Mouse (Mus musculus): ENCODE results near the gene Lrrc25.

The Lrrc25 gene

DNA sequence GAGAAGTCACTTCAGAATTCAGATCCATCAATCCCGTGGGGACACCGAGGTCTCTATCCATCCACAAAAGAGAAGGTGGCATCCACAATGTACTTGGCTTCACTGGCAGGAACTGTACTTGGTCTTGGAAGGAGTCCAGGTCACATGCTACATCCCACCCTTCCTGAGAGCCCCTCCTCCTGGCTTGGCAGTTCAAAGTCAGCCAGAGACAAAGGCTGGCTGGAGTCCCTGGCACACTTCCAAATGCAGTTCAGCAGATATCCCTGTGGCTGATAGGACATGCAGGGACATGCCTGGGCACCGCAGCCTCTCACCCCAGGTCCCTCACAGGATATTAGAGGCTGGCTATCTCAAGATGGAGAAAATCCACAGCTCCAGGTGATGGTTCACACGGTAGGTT is 33.4 kb downstream of the Lrrc25 start:
- peak; percentile 88 to 93 for DNase-seq

DNA sequence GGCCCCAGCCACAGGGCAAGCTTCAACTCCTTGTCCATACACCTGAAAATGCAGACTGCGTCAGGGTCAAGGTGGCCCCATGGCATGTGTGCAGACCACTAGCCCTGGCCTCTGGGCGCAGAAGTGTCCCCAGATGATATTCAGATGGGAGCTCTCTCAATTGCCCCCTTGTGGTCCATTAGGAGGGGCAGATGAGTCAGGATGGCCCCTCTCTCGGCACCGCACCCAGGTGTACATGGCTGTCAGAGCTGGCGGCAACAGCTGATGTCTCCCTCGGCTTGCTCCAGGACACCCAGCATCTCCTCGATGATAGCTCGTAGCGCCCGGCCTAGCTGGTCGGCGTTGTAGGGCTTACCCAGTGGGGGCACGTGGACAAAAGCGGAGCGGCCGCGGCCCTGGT is 34.4 kb downstream of the Lrrc25 start:
- no peak for DNase-seq

DNA sequence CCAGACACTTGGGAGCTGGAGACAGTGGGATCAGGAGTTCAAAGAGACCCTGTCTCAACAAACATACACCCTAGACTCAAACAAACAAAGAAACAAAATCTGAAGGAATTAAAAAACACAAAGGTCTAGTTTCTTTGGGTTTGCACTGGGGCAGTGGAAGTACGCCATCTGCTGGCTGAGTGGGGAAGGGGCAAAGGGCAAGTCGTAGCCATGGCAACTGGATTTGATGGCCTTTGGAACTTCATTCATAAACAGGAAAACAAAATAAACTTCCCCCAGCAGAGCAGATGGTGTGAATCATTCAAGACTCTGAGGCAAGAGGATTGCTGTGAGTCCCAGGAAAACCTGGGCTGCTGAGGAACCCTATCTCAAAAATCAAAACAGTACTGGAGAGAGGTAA is 37.3 kb downstream of the Lrrc25 start:
- peak; percentile 74 to 76 for DNase-seq

DNA sequence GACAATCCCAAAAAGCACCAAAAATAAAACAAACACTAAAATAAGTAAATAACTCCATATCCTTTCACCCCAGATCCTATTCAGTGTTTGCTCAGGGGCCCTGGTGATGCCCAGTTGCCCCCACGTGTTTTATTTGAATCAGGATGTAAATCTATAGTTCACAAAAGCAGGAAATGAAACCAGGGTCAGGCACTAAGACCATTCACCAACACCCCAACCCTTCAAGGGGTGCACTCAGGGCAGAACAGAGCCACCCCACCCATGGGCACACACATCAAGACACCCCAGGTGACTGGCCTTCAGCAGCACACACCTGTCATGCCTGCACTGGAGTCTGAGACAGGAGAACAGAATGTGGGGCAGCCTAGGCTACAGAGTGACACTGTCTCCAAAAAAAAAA is 38.2 kb downstream of the Lrrc25 start:
- peak in 1 of 2 experiments; percentile 4 for DNase-seq

DNA sequence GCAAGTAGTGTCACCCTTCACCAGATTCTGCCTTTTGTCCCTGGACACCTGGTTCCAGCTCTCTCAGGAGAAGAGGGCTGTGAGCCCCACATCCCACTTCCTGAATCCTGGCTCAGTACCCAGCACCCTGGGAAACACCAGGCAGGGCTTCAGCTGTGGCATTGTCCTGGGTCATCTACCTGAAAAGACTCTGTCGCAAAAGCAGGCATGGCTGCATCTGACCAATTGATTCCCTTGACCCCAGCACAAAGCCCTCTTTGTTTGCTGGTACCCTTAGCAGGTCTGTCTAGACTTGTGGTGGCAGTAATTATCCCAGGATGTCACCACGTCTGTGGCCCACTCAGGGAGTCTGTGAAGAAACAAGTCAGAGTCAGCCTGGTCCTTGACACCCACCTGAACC is 39.5 kb downstream of the Lrrc25 start:
- DNase-seq, result no peak

DNA sequence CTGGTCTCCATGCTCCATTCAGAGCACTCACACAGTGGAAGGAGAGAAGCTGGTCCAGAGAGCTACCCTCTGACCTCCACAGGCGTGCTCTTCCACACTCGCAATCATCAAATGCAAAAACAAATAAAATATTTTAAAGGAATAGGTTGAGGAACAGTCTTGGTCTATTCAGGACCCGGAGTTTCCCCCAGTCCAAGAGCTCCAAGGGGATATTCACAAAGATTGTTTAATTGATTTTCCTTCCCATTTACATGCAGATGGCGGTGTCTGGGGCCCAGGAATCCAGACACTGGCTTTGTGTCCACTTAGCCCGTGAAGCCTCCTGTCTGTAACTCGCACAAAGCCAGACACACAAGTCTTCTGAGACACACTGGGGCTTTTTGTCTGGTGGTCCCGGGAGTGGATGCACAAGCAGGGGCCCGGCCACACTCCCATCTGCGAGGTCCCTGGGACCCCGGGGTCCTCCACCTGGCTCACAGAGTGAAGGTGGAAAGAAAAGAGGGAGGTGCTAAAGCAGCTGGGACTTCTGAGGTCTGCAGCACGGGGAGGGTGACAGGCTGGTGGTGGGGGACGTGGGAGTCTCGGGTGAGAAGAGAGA is 40.3 kb downstream of the Lrrc25 start:
- no peak for DNase-seq

DNA sequence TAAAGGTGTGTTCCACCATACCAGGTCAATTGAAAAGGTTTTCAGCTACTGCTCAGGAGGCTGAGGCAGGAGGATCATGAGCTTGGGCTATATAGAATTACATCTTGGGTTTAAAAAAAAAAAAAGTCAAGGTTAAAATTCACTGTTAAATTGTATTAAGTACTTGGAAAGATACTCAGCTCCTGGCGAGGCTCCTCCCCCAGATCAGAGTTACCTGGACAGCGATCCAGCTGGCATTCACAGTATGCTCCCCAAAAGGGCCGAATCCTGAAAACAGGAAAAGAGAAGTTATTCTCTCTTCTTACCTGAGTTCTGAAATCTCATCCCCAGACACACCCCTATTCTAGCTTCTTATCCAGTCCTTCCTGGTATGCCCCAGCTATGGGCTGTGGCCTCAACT is 41.3 kb downstream of the Lrrc25 start:
- no peak for DNase-seq

DNA sequence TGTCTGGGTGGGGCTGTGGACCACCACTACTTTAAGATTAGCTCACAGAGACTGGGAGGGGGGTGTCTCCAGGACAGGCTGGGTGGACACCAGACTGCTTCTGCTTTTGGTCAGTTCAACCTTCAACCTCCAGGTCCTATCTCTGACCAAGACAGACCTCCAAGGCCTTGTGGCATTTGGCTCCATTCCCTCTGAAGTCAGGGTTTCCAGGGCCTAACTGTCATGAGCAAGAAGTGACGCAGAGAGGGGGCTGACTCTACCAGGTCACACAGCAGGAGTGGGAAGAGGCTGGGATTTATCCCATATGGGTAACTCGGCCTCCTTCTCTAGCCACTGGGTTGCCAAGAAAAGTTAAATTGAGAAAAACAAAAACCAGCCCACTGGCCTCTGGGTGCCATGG is 41.8 kb downstream of the Lrrc25 start:
- no peak for DNase-seq

DNA sequence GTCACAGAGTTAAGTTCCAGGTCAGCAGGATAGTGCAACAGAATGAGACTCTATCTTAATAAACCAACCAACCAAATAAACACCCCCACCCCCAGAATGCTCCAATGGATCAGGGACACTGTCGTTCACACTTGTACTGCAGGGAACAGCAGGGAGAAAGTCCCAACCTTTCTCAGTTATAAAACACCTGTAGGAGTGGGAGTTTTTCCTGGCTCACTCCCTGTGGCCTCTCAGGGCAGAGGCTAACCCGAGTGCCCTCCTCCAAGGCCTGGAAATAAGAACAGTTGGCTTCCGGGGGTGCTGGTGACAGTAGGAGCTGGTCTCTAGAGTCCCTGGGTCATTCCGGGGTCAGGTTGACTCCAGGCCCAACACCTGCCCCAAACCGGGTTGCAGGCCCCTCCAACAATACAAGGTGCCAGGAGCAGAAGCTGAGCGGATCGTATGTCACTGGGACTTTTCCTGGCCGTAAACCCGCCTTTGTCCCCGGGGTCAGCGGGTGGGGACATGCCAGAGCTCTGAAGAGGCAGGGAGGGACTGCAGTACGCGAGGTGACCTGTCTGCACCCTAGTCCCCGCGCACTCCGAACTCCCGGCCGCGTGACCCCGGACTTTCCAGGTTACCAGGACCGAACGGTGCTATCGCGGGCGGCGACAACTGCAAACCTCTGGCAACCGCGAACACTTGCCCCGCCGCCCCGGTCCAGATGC is 43.1 kb downstream of the Lrrc25 start:
- peak; percentile 69 to 77 for DNase-seq

DNA sequence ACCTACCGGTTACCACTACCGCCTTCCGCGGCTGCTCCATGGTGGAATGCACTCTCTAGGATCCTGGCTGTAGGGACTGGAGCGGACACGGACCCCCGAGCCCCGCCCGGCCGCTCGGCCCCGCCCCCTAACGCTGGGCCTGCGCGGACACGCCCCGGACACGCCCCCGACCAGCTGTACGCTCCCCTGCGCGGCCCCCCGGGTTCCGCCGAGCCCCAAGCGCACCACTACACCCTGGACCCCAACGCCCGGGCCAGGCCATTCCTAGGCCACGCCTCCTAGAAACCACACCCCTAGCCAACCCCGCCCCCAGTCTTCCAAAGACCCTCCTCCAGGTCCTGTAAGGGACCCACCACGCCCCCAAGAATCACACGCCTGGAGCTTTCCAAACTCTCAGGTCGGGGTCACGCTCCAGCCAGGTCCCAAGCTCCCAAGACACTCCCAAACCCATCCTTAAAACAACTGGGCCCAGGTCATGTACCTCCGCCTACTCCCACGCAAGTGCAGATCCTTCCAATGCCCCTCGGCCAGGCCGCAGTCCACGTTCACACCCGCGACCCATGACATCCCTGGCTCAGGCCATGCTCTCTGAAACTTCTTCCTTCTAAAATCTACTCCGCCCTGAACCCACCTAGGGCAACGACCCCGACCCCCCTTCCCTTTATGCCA is 43.8 kb downstream of the Lrrc25 start:
- peak; percentile 92 to 94 for DNase-seq

DNA sequence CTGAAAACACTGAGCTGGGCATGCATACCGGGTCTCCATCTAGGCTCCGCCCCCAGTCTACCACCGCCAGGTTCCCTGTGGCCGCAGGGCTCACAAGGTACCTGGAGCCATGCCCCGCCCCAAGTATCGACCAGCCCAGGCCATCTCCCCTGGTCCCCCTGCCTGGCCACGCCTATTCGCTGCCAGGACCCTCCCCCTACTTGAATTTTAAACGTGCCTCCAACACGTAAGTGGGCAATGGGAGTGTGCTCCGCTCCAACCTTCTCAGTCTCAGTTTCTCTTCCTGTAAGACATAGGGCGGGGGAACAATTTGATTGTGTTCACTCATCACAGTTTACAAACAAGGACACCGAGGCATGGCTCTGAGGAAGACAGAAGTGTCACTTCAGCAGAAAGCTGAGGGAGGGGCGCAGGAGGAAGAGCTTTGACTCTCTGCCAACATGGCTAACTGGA is 44.3 kb downstream of the Lrrc25 start, which contains the start of gene Pgpep1:
Pgpep1 (minus strand) TSS at position 116 of the 453 bp plus-strand sequence.
- DNase-seq, result peak; percentile 70 to 79

DNA sequence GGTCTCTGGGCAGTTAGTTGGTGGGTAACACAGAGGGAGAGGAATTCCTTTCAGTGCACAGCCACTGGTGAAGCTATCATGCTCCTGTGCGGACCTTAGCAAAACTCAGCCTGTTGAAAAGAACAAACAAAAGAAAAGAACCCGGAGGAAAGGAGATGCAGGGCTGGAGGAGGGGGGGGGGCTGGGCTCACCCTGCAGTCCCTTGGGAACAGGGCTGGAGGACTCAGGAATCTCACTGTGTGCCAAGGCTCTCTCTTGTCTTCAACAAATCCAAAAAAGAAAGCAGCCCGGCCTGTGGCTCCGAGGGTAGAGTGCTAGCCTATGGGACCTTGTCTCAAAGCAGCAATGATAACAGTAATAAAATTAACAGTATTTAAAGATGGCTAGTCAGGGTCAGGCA is 47.7 kb downstream of the Lrrc25 start:
- DNase-seq, result no peak

DNA sequence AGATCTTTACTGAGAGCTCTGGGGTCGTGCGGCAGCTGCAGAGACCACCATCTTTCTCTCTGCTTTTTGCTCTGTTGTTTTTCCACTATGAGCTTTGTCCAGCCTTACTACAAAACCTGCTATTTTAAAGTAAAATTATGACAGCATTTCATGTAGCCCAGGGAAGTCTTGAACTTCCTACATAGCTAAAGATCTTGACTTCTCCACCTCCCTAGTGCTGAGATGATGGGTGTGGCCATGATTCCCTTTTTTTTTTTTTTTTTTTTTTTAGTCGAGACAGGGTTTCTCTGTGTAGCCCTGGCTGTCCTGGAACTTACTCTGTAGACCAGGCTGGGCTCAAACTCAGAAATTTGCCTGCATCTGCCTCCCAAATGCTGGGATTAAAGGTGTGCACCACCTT is 48.7 kb downstream of the Lrrc25 start:
- no peak for DNase-seq

DNA sequence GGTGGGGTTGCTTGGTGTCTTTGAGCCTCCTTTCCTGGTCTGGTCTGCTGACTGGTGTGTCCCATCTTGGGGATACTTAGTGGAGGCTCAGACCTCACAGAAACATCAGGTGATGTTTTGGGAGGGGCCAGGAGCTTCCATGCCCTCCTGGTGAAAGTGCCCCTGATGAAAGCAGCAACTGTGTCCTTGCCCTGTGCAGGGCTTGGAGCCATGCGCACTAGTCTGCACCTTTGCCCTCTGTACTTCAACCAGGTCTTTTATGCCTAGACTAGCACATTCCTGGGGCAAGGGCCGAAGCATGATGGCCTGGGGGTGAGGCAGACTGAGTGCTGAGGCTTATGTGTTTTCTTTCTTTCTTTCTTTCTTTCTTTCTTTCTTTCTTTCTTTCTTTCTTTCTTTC is 49.6 kb downstream of the Lrrc25 start:
- no peak for DNase-seq

DNA sequence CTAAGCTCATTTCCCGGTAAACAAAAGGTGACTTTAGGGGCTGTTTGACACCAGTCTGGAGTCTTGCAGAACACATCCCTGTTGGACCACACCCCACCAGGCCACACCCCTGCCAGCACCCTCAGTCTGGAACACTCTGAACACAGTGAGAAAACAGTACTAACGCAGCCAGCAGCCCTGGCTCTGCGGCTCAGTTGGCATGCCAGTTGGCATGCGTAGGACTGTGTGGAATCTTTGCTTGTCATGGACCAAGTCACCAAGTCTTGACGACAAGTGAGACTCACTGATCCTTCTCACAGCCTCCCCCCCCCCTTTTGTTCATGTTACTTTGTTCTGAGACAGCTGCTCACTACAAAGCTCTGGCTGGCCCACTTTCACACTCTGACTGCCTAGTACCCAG is 51.1 kb downstream of the Lrrc25 start:
- DNase-seq, result peak; percentile 66 to 79

All from lung, adult 18-20 months (tissue).